Mouse (Mus musculus) A20 (cell line): ENCODE results near the gene Bcl6.
A peak's percentile ranks its signal among the peaks of the same experiment; 100 is the strongest.

Experiments used
- DNase-seq: peaks from one replicate; pipeline ENCODE4 v3.0.0-alpha.2; 2011; ENCODE audit warnings: low read depth, low spot score

Gene Bcl6

GRCm38 (mm10) chr16:23973635-23974367, 14.9 kb downstream of the Bcl6 start:
- no peak for DNase-seq

- no peak for DNase-seq
Measured at GRCm38 (mm10) chr16:23972901-23973300, 15.8 kb downstream of the Bcl6 start.

- DNase-seq = no peak
Measured at GRCm38 (mm10) chr16:23972126-23972740, 16.4 kb downstream of the Bcl6 start.

GRCm38 (mm10) chr16:23969919-23970318, 18.7 kb downstream of the Bcl6 start:
- DNase-seq = no peak

- DNase-seq = peak; percentile 8
Measured at GRCm38 (mm10) chr16:23968888-23969287, 19.8 kb downstream of the Bcl6 start.

- DNase-seq = peak; percentile 53
Measured at GRCm38 (mm10) chr16:23967301-23967700, 21.4 kb downstream of the Bcl6 start.

GRCm38 (mm10) chr16:23966066-23966465, 22.6 kb downstream of the Bcl6 start:
- DNase-seq = no peak

- DNase-seq = peak; percentile 15
Measured at GRCm38 (mm10) chr16:23964706-23965367, 23.8 kb downstream of the Bcl6 start.

GRCm38 (mm10) chr16:23963896-23964668, 24.6 kb downstream of the Bcl6 start:
- peak; percentile 44 for DNase-seq

GRCm38 (mm10) chr16:23962401-23962800, 26.3 kb downstream of the Bcl6 start:
- DNase-seq = peak; percentile 80

- DNase-seq = peak; percentile 50
Measured at GRCm38 (mm10) chr16:23958938-23959337, 29.7 kb downstream of the Bcl6 start.

- no peak for DNase-seq
Measured at GRCm38 (mm10) chr16:23953959-23954260, 34.7 kb downstream of the Bcl6 start.

- peak; percentile 57 for DNase-seq
Measured at GRCm38 (mm10) chr16:23953189-23953958, 35.3 kb downstream of the Bcl6 start.

GRCm38 (mm10) chr16:23952101-23952727, 36.4 kb downstream of the Bcl6 start:
- DNase-seq = no peak

GRCm38 (mm10) chr16:23947654-23948053, 41.0 kb downstream of the Bcl6 start:
- no peak for DNase-seq

GRCm38 (mm10) chr16:23944801-23945200, 43.9 kb downstream of the Bcl6 start:
- DNase-seq = no peak

GRCm38 (mm10) chr16:23934397-23934796, 54.3 kb downstream of the Bcl6 start:
- no peak for DNase-seq

- DNase-seq = no peak
Measured at GRCm38 (mm10) chr16:23932294-23932693, 56.4 kb downstream of the Bcl6 start, which contains the start of gene Rtp2. TSS of gene Rtp2 (minus strand) at chr16:23932394.

GRCm38 (mm10) chr16:23931275-23931674, 57.4 kb downstream of the Bcl6 start:
- no peak for DNase-seq

- no peak for DNase-seq
Measured at GRCm38 (mm10) chr16:23930426-23931073, 58.1 kb downstream of the Bcl6 start.
